Mouse (Mus musculus) G1E (cell line): ENCODE data around the gene Evx2.

ENCODE experiments used
- CTCF ChIP-seq: IDR thresholded peaks from 2 replicates; pipeline ENCODE4 v1.5.1; 2012; ENCODE audit warnings: low read depth, low read length, inconsistent platforms, mixed read lengths
- GATA1 ChIP-seq: IDR thresholded peaks from 2 replicates; pipeline ENCODE4 v1.6.1; 2012; ENCODE audit warnings: borderline replicate concordance, low read length, inconsistent platforms, mixed read lengths
- TAL1 ChIP-seq: conservative IDR thresholded peaks from 2 replicates; pipeline ENCODE4 v1.6.1; 2012; ENCODE audit warnings: low read depth, low read length, inconsistent platforms, mixed read lengths

- TF ChIP-seq CTCF, result no peak
- TF ChIP-seq GATA1, result no peak
- TF ChIP-seq TAL1, result no peak
Measured at GRCm38 (mm10) chr2:74692808-74693431, 33.6 kb upstream of the Evx2 start.
